Mouse (Mus musculus) bone marrow, adult 2 months (tissue): ENCODE measurements around the gene Magix.

Experiments used
- CTCF ChIP-seq: fragments of 200-500 bp; IDR thresholded peaks from 2 replicates; pipeline ENCODE4 v1.5.1; 2011; ENCODE audit warnings: low read length, control low read depth; ENCODE audit not compliant: control insufficient read depth, insufficient read depth
- POLR2A ChIP-seq: fragments of 200-500 bp; IDR thresholded peaks from 2 replicates; pipeline ENCODE4 v1.6.1; 2011; ENCODE audit warnings: low read depth, mild to moderate bottlenecking, control low read depth, low read length, borderline replicate concordance; ENCODE audit not compliant: control insufficient read depth

DNA sequence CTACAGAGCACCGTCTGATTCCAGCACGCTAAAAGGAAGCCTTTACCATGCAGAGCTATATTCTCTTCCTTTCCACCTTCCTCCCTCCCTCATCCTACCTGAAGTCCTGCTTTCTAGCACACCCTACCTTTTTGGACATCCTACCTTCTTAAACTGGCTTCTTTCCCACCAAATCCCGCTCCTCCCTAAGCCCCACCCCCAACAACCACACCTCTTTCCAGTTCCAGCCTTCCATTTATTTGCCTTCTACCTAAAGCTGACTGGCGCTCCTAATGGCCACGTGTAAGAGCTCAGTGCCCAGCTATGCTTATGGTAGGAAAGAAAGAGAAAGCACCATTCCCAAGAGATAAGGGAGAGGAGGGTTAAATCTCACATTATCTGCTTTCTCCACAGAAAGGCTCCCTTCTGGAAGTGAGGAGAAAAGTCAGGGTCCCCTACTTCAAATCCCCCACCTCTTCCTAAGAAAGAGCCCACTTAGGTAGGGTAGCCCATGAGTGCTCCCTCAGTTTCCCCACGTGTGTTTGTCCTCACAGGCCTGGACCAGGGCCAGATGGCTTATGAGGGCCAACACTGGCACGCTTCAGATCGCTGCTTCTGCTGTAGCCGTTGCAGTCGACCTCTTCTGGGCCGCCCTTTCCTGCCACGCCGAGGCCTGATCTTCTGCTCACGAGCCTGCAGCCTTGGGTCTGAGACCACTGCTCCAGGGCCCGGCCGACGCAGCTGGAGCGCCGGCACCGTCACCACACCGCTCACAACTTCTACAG is 15.1 kb downstream of the Magix start:
- TF ChIP-seq CTCF: no peak
- no peak for TF ChIP-seq POLR2A
